Mouse (Mus musculus) adrenal gland, postnatal 14 days (tissue): ENCODE measurements at regions not wholly inside any gene's neighbourhood (a gene's known extent, or its start where the extent isn't known, plus 50 kb on each side); places are given as distances from the start of the nearest gene placed in this dataset.

Source experiments
- DNase-seq: peaks from one replicate; pipeline ENCODE4 v3.0.0; 2021; ENCODE audit warnings: mixed read lengths

DNA sequence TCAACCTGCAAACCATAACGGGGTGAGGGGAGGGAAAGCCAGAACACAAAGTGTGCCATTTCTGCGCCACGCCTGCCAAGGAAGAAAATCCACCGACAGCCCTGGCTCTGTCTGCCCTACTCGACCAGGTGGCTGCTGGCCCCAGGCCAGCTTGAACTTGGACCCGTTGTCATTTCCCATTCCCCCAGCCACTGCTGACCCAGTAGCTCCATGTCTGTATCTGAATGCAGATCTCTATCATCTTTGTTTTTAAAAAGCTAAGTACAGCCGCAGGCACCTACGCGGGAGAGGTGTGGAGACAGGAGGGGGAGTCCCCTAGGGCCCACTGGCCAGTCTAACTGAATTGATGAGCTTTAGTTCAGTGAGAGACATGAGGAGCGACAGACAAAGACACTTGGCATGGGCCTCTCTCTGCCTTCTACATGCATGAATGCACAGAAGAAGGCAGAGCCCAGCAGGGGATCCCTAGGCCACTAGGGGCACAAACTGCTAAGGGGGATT, 439.1 kb downstream of the Prdm2 start:
- DNase-seq, result no peak

DNA sequence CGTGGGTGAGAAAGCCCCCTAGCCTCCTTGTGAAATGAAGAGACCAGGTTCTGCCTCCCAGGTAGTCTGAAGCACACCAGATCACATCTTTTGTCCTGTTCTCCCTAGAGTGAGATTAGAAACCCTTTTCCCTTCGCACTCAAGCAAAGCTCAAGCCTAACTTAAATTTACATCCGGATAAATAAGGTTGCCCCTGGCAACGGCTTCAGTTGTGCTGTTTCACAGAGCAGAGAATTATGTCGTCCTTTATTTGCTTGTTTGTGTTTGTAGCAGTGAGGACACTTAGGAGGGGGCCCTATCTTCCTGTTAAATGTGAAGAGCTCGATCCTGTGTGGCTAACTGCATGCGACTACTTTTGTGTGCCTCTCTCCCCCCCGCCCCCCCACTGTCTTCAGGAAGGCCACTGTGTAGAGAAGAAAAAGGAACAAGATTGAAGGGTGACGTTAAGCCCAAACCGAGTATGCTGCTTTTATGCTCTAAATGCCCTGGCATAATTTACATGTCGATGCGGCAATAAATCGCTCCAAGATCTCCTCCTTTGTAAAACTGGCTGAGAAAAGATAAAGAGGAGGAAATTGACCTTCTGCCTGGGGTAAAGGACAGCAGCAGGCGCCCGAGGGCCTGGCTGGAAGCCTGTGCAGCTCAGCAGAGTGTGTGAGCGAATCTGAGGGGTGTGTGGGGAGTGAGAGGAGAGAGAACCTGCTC, 439.9 kb downstream of the Prdm2 start:
- DNase-seq, result peak; percentile 54

- no peak for DNase-seq
These were observed 441.2 kb downstream of the Prdm2 start for GRCm38 (mm10) chr4:142771520-142772150.

- no peak for DNase-seq
These were observed 442.6 kb downstream of the Prdm2 start for GRCm38 (mm10) chr4:142770177-142770576.

- DNase-seq, result no peak
These were observed 445.1 kb downstream of the Prdm2 start for GRCm38 (mm10) chr4:142767665-142768064.

GRCm38 (mm10) chr4:142761577-142761976, 451.2 kb downstream of the Prdm2 start:
- DNase-seq, result no peak

DNA sequence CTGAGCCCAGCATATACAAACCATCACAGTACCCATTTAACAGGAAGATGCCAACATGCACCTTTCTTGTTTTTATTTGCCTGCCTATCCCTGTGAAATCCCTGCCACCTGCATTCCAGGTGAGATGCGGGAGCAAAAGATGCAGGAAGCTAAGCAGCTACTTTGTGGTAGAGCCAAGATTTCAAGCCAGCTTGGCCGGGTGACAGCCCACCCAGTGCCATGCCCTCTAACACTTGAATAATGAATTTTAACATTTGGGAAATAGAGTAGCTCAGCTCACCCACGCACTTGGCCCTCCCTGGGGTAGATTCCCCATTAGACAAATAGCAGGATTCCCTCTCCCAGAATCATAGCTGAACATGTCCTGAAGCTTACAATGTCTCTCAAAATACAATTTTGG, 454.7 kb downstream of the Prdm2 start:
- no peak for DNase-seq

GRCm38 (mm10) chr4:142756332-142756731, 456.5 kb downstream of the Prdm2 start:
- no peak for DNase-seq

DNA sequence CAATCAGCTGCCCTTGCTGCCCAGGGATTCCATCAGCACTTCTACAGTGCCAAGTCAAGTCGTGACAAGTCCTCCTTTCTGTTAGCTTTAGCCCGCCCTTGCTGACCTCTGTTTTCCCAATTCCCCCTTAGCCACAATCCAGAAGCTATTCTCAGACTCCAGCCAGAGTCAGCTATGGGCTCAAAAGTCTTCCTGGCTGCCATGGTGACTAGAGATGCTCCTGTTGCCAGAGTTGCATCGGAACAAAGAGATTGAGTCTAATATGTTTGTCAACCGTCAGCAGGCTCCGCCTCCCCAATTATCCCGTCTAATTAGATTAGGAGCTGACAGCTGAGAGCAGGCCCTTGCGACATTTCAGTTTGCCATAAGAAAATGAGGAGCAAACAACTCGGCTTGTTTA, 462.9 kb downstream of the Prdm2 start:
- DNase-seq, result no peak

GRCm38 (mm10) chr4:142723554-142723907, 484.3 kb upstream of the Kazn start:
- DNase-seq, result no peak

GRCm38 (mm10) chr4:142722845-142723553, 483.8 kb upstream of the Kazn start:
- DNase-seq, result no peak

- DNase-seq, result peak; percentile 19
These were observed 462.4 kb upstream of the Kazn start for GRCm38 (mm10) chr4:142701606-142702005.

DNA sequence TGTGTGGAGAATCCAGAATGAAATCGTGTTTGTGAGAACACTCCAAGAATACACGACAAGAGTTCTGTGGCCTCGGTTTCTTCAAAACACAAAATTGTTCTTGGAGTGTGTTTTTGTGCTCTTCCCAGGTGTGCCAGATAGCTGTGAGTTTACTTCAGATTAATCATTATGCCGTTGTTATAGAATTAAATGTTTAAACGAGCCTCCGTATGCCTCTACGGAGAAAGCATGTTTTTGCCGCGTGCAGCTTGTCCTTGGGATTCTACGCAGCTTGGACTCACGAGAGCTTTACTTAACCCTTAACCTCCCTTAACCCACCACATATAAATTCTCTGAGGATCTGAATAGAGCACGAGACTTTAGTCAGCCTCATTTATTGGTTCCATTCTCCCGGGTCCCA, 455.7 kb upstream of the Kazn start:
- DNase-seq, result peak; percentile 51

GRCm38 (mm10) chr4:142688241-142688640, 449.0 kb upstream of the Kazn start:
- no peak for DNase-seq

DNA sequence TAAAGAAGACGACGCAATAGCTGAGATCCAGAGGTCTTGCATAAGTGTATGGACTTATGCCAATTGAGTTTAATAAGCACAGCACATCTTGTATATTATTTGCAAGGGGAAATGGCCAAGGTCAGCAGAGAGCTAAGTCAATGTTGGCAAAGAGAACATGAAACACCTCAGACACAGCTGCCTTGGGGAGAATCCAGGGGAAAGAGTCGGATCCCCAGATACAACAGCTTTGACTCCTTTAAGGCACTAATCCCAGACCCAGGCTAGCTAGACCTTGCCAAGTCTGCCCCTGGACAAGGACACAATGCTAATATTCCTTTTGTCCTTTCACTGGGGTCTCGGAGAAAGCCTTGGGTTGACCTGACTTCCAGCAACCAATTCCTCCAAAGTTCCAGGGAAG, 438.2 kb upstream of the Kazn start:
- DNase-seq, result peak; percentile 14

GRCm38 (mm10) chr4:142674641-142675465, 435.7 kb upstream of the Kazn start:
- no peak for DNase-seq

GRCm38 (mm10) chr4:142671872-142672458, 432.8 kb upstream of the Kazn start:
- DNase-seq, result no peak

DNA sequence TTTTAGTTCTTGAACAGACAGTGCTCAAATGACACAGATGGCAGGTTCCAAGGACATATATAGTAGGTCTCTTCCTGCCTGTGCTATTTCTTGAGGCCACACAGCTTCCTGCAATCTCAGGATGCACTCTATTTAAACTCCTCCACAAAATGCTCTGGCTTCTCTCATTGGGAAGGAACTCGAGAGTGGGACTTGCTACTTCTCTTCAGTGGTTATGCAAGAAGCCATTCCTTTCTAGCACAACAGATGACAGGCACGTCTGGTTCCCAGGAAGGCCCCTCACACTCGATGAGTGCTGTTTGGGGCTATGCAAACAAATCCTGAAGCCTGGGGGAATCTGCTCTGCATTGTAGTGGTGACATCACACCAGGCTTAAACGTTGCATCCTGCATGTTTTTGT, 425.6 kb upstream of the Kazn start:
- no peak for DNase-seq

GRCm38 (mm10) chr4:142658156-142658555, 419.0 kb upstream of the Kazn start:
- no peak for DNase-seq

DNA sequence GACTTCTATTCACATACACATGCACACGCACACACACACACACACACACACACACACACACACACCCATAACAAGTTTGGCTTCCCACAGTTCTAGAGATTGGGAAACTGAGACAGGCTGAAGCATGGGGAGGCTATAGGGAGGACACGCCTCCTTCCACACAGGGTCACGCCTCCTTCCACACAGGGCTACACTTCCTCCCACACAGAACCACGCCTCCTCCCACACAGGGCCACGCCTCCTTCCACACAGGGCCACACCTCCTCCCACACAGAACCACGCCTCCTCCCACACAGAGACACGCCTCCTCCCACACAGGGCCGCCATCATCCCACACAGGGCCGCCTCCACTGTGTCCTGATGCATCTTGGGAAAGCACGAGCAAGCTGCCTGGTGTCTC, 401.9 kb upstream of the Kazn start:
- no peak for DNase-seq

- DNase-seq, result no peak
These were observed 400.1 kb upstream of the Kazn start for GRCm38 (mm10) chr4:142639340-142639733.

DNA sequence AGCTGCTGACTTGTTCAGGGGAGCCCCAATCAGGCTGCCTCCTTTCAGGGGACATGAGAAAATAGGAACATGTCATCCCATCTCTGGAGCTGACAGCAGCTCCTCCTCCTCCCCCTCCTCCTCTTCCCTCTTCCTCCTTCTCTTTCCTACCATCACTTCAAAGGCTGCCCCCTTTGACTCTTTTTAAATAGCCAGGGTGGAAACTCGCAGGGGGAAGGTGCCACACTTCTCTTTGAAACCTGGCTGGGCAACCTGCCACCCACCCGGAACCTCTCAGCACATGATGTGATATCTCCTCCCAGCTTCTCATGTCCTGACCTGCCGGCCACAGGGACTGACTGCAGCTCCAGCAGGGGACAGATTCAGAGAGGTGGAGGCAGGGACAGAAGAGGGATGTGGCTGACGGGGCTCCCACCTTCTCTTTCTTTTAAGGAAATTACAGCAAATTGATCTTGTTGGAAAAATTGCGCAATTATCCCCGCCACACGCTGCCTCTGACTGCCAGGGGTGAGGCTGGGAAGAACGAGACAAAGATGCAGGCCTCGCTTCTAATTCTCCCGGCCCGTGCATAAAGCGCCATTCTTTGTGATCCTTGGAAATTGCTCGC, 399.6 kb upstream of the Kazn start:
- no peak for DNase-seq
